Mouse (Mus musculus): ENCODE results near the gene Otub1. TPM values are rescaled to one million over a fixed set of nuclear protein-coding genes. Genes with fewer than 3 reads are reported as not detected.
A peak's percentile ranks its signal among the peaks of the same experiment; 100 is the strongest.

Otub1 gene
- polyA plus RNA-seq, 1 experiment from 2014 or later, result 262 TPM

DNA sequence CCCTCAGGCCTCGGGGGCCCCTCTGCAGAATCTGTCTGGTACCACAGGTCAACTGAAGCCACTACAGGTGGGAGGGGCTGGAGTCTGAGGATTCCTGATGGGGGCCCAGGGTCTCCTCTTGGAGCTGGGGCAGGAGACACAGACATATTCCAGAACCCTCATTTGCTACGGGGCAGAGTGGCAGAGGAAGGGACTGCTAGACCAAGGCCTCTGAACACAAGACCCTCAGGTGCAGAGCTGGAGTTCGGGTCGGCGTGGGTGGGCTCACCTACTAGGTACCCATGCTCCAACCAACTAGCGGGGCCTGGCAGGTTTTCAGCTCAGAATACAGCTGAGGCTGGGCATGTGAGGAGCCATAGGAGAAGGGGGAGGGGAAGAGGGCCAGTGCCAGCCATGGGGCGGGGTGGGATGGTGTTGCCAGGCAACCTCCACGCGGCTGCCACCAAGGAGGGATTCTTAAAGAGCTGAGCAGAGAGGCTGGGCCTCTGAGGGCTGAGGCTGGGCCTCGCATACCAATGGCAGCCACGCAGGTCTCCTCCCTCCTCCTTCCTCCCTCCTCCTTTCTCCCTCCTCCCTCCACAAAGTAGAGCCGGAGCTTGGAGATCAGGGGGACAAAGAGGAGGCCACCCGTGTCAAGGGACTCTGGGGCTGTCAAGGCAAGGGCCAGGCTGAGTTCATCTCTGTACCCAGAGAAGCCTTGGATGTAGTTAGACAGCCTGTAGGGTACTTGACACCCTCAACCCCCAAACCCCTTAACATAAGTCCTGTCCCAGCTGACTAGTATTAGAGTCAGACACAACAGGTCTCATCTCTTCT is 33.9 kb downstream of the Otub1 start:
- Histone ChIP-seq H3K9me3 (replicated peaks; ENCODE audit: control insufficient read depth, low read length) (no peaks in the 10 kb centered on the region), H3K4me1 (ENCODE audit: control insufficient read depth, insufficient read depth, low read length) (peaks cover 33% of the 10 kb centered on the region), H3K9ac (ENCODE audit: low read length) (peak overlapping the region; percentile 13; the same call in 1 of the 2 replicates), H3K4me2 (ENCODE audit: low read length) (peak overlapping the region; percentile 6; the same call in 1 of the 2 replicates), H3K36me3 (ENCODE audit: control insufficient read depth, insufficient read depth, low read length) (no peaks in the 10 kb centered on the region), H3K27ac (ENCODE audit: low read depth, low read length) (peak overlapping the region; percentile 72), H3K27me3 (replicated peaks; ENCODE audit: control insufficient read depth, insufficient read depth, low read length) (no peaks in the 10 kb centered on the region), H3K4me3 (ENCODE audit: low read depth, low read length) (no peak overlapping the region)
- 7% methylated on average over 13 of the region's 13 CpGs for WGBS
- peak; percentile 94 for DNase-seq (ENCODE audit: low spot score)
- ATAC-seq, result peak; percentile 93

DNA sequence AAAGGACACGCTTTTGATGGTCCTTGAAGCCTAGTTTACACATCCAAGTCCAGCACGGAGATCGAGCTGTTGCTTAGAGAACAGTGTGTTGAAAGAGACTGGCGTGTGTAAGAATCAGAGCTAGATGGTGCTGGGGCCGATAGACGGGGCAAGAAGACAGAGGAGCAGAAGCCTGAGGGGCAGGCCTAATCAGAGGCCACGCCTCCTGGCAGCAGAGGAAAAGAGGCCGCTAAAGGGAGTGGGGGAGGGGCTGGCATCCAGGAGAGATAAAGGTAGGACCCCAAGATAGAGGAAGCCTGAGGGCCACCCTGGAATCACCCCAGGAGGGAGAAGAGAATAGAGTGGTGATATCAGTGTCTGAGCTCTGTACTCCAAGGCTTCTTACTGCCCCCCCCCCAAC is 34.7 kb downstream of the Otub1 start:
- DNase-seq (ENCODE audit: low spot score) (no peak), ATAC-seq (peak; percentile 4; the same call in 1 of the 2 replicates)
- no peak overlapping the region for H3K4me3 ChIP-seq (ENCODE audit: low read depth, low read length)
- H3K27me3 ChIP-seq (replicated peaks; ENCODE audit: control insufficient read depth, insufficient read depth, low read length), result no peaks in the 10 kb centered on the region
- H3K27ac ChIP-seq (ENCODE audit: low read depth, low read length), result no peak overlapping the region
- no peak overlapping the region for H3K9ac ChIP-seq (ENCODE audit: low read length)
- H3K9me3 ChIP-seq (replicated peaks; ENCODE audit: control insufficient read depth, low read length), result no peaks in the 10 kb centered on the region
- H3K4me1 ChIP-seq (ENCODE audit: control insufficient read depth, insufficient read depth, low read length), result peaks cover 31% of the 10 kb centered on the region
- H3K36me3 ChIP-seq (ENCODE audit: control insufficient read depth, insufficient read depth, low read length), result no peaks in the 10 kb centered on the region
- H3K4me2 ChIP-seq (ENCODE audit: low read length), result no peak overlapping the region
- WGBS, result 6% methylated on average over 8 of the region's 8 CpGs

DNA sequence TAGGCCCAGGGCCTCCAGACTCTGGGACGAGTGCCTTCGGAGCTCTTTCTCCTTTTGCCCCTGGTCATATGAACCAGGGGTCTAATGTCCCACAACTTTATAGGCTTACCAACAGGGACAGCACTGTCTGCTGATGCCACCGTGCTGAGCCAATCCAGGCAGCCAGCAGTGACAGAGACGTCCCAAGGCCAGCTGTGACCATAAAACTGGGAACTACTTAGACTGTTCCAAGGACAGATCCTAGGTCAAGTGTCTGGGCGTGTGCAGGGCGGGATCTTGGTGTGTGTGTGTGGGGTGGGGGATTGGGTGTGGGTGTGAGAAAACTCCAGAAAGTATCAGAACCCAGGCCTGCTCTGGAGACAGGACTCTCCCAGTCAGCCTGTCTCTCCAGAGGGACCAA is 35.2 kb downstream of the Otub1 start:
- no peak overlapping the region for H3K4me2 ChIP-seq (ENCODE audit: low read length)
- no peak overlapping the region for H3K9ac ChIP-seq (ENCODE audit: low read length)
- ATAC-seq (no peak), DNase-seq (ENCODE audit: low spot score) (no peak)
- 81% methylated on average over 6 of the region's 6 CpGs for WGBS
- H3K27ac ChIP-seq (ENCODE audit: low read depth, low read length), result no peak overlapping the region
- H3K36me3 ChIP-seq (ENCODE audit: control insufficient read depth, insufficient read depth, low read length), result no peaks in the 10 kb centered on the region
- H3K4me1 ChIP-seq (ENCODE audit: control insufficient read depth, insufficient read depth, low read length), result peaks cover 25% of the 10 kb centered on the region
- no peaks in the 10 kb centered on the region for H3K9me3 ChIP-seq (replicated peaks; ENCODE audit: control insufficient read depth, low read length)
- H3K4me3 ChIP-seq (ENCODE audit: low read depth, low read length), result no peak overlapping the region
- H3K27me3 ChIP-seq (replicated peaks; ENCODE audit: control insufficient read depth, insufficient read depth, low read length), result no peaks in the 10 kb centered on the region

DNA sequence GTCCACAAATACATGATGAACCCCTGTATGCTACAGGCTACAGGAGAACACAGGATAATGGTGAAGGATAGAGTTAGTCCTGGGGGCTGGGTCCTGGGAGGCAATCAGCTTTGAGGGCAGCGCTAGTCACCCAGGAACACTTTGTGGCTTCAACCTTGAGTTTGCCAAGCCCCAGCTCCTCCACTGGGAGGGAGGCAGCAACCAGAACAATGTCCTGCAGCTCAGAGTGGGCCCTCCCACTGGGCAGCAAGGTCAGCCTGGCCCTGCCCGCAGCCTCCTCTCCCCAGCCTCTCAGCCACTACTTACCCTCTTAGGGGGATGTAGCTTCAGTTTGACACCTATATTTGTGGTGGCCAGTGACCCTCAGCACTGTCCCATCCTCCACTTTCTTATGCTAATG is 37.7 kb downstream of the Otub1 start:
- Histone ChIP-seq H3K9me3 (replicated peaks; ENCODE audit: control insufficient read depth, low read length) (no peaks in the 10 kb centered on the region), H3K27me3 (replicated peaks; ENCODE audit: control insufficient read depth, insufficient read depth, low read length) (no peaks in the 10 kb centered on the region), H3K9ac (ENCODE audit: low read length) (no peak overlapping the region), H3K36me3 (ENCODE audit: control insufficient read depth, insufficient read depth, low read length) (no peaks in the 10 kb centered on the region), H3K27ac (ENCODE audit: low read depth, low read length) (no peak overlapping the region), H3K4me2 (ENCODE audit: low read length) (no peak overlapping the region), H3K4me3 (ENCODE audit: low read depth, low read length) (no peak overlapping the region), H3K4me1 (ENCODE audit: control insufficient read depth, insufficient read depth, low read length) (peaks cover 27% of the 10 kb centered on the region)
- DNase-seq (ENCODE audit: low spot score) (no peak), ATAC-seq (no peak)
- WGBS, result 24% methylated on average over 2 of the region's 2 CpGs

DNA sequence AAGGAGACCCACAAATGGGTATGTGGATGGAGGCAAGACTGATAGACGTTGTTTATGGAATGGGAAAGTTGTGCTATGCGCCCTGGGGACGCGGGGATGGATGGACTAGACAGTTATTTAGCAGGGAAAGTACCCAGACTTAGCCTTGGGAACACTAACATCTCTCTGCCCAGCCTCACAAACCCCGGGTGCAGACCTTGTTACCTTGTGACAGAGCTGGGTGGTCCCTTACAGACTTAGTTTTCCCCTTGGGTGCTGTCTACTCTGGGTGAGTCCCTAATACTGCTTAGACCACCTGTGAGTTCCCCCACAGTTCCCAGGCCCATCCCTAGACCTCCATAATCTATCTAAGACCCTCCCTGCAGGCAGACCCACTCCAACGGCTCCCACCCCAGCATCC is 39.3 kb downstream of the Otub1 start:
- H3K4me2 ChIP-seq (ENCODE audit: low read length), result no peak overlapping the region
- no peak overlapping the region for H3K27ac ChIP-seq (ENCODE audit: low read depth, low read length)

DNA sequence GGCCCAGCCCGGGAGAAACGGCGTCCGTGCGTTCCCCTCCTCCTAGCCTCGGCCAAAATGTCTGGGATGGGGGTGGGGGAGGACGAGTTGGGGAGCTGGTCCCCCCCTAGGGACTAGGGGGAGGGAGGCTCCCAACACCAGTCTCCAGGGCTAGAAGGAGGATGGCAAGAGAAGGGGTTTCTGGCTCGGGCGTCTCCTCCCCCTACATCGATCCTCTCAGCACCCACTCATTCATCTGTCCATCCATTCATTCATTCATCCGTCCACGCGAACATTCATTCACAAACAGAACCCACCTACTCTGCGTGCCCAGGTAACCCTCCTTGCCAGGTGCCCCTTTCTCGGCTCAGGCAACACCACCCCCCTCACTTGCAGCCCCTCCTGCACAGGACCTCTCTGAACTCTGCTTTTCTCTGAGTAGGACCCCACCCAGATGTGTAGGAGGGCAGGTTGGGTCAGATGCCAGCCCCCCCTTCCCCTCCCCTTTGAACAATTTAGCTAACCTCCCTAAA is 39.9 kb downstream of the Otub1 start:
- H3K4me2 ChIP-seq (ENCODE audit: low read length), result peak overlapping the region; percentile 93
- WGBS, result 5% methylated on average over 11 of the region's 15 CpGs
- peaks cover 13% of the 10 kb centered on the region for H3K4me1 ChIP-seq (ENCODE audit: control insufficient read depth, insufficient read depth, low read length)
- peak overlapping the region; percentile 77 for H3K4me3 ChIP-seq (ENCODE audit: low read depth, low read length)
- no peaks in the 10 kb centered on the region for H3K36me3 ChIP-seq (ENCODE audit: control insufficient read depth, insufficient read depth, low read length)
- H3K9me3 ChIP-seq (replicated peaks; ENCODE audit: control insufficient read depth, low read length), result no peaks in the 10 kb centered on the region
- 0 out of 2 replicates have a peak, but pooled peaks cover 3% of the 10 kb centered on the region for H3K27me3 ChIP-seq (replicated peaks; ENCODE audit: control insufficient read depth, insufficient read depth, low read length)
- DNase-seq (ENCODE audit: low spot score) (no peak), ATAC-seq (peak; percentile 19)
- peak overlapping the region; percentile 84 for H3K9ac ChIP-seq (ENCODE audit: low read length)
- H3K27ac ChIP-seq (ENCODE audit: low read depth, low read length), result no peak overlapping the region; the same call in 1 of the 2 replicates

More for the DNA sequence above, 39.3 kb downstream of the Otub1 start:
- 9% methylated on average over 6 of the region's 6 CpGs for WGBS
- H3K36me3 ChIP-seq (ENCODE audit: control insufficient read depth, insufficient read depth, low read length), result no peaks in the 10 kb centered on the region
- no peak overlapping the region for H3K4me3 ChIP-seq (ENCODE audit: low read depth, low read length)
- H3K9me3 ChIP-seq (replicated peaks; ENCODE audit: control insufficient read depth, low read length), result no peaks in the 10 kb centered on the region
- peaks cover 18% of the 10 kb centered on the region for H3K4me1 ChIP-seq (ENCODE audit: control insufficient read depth, insufficient read depth, low read length)
- no peak overlapping the region for H3K9ac ChIP-seq (ENCODE audit: low read length)
- no peak for DNase-seq (ENCODE audit: low spot score)
- no peak for ATAC-seq
- H3K27me3 ChIP-seq (replicated peaks; ENCODE audit: control insufficient read depth, insufficient read depth, low read length), result 0 out of 2 replicates have a peak, but pooled peaks cover 3% of the 10 kb centered on the region

DNA sequence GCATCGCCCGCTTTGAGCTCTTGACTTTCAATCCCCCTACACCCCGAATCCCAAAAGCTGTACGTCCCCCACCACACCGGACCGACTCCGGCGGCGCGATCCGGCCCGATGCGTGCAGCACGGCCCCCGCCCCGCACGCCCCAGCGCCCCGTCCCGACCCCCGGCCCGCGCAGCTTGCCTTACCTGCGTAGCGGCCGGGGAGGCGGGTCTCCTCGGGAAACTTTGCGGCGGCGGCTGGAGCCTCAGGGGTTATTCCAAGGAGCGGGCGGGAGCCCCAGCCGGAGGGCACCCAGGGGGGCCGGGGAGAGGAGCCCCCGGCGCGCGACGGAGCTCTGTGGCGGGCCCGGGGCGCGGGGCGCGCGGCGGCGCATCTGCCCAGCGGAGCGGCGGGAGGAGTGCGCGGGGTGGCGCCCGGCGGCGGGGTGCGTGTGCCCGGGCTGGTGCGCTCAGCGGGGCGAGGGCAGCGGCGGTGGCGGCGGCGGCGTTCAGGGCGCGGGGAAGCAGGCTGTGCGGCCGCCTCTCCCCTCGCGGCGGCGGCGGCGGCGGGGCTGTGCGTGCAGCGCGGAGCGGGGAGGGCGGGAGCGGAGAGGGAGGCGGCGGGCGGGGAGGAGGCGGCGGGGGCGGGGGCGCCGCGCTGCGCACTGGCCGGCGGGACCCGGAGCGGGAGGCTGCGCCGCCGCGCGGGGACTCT is 40.5 kb downstream of the Otub1 start:
- DNase-seq (ENCODE audit: low spot score) (peak; percentile 60), ATAC-seq (peak; percentile 51)
- Histone ChIP-seq H3K4me3 (ENCODE audit: low read depth, low read length) (peak overlapping the region; percentile 77), H3K27ac (ENCODE audit: low read depth, low read length) (peak overlapping the region; percentile 72; the same call in 1 of the 2 replicates), H3K4me2 (ENCODE audit: low read length) (peak overlapping the region; percentile 93), H3K9ac (ENCODE audit: low read length) (peak overlapping the region; percentile 84), H3K4me1 (ENCODE audit: control insufficient read depth, insufficient read depth, low read length) (peaks cover 11% of the 10 kb centered on the region; the same call in 1 of the 2 replicates), H3K36me3 (ENCODE audit: control insufficient read depth, insufficient read depth, low read length) (no peaks in the 10 kb centered on the region), H3K9me3 (replicated peaks; ENCODE audit: control insufficient read depth, low read length) (no peaks in the 10 kb centered on the region), H3K27me3 (replicated peaks; ENCODE audit: control insufficient read depth, insufficient read depth, low read length) (0 out of 2 replicates have a peak, but pooled peaks cover 3% of the 10 kb centered on the region)
- under 1% methylated on average over 38 of the region's 105 CpGs for WGBS

DNA sequence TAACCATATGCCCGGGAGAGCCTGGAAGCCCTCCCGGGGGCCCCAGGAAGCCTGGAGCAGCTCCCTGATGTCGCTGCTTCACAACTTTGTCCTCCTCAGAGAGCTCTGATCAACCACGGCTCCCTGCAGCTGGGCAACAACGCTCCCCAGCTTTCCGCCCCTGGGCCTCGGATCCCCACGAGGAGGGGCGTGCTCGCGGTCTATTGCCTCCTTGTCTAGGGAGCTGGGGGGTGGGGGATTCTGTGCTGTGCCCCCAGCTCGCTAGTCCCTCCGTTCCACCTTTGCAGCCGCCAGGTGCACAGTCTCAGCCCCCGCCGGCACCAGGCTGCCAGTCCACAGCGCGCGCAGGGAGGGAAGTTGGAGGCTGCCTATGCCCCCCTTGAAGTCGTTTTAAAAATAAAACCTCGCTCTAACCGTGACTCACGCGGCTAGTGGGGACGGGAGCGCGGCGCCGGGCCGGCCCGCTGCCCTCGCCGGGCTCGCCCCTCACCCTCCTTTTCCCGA is 41.2 kb downstream of the Otub1 start:
- Histone ChIP-seq H3K4me2 (ENCODE audit: low read length) (peak overlapping the region; percentile 93), H3K27ac (ENCODE audit: low read depth, low read length) (peak overlapping the region; percentile 72), H3K4me3 (ENCODE audit: low read depth, low read length) (peak overlapping the region; percentile 77), H3K4me1 (ENCODE audit: control insufficient read depth, insufficient read depth, low read length) (peaks cover 19% of the 10 kb centered on the region), H3K27me3 (replicated peaks; ENCODE audit: control insufficient read depth, insufficient read depth, low read length) (0 out of 2 replicates have a peak, but pooled peaks cover 3% of the 10 kb centered on the region), H3K9ac (ENCODE audit: low read length) (peak overlapping the region; percentile 84), H3K9me3 (replicated peaks; ENCODE audit: control insufficient read depth, low read length) (no peaks in the 10 kb centered on the region), H3K36me3 (ENCODE audit: control insufficient read depth, insufficient read depth, low read length) (no peaks in the 10 kb centered on the region)
- DNase-seq (ENCODE audit: low spot score), result peak; percentile 50
- ATAC-seq, result peak; percentile 14; the same call in 1 of the 2 replicates
- 0% methylated on average over 32 of the region's 35 CpGs for WGBS

All from forebrain, embryonic 14.5 days (tissue).